Mouse (Mus musculus): Measurements from ENCODE around the gene Fam243.

DNA sequence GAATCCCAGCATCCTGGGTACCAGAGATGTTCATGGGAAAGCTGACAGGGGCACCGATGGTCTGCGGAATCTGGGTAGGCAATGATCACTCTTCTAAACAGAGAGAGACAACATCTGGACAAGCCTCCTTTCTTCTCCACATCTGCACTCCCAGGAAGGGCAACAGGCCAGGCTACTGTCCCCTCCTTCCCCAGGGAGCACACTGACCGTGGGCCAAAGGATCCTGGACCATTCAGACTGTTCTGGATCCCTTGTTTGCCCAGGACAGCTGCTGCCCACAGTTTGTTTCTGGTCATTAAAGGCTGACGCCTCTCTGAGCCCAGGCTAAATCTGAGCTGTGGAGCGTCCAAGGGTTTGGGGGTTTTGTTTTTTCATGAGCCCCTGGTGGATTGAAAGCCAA is 38.6 kb downstream of the Fam243 start:
- TF ChIP-seq CTCF (IDR thresholded peaks at IDR 0.05; ENCODE audit: extremely low read depth, insufficient read length, insufficient replicate concordance, low read depth, low read length) = no peak
- no peak for TF ChIP-seq POLR2A (IDR thresholded peaks at IDR 0.05; ENCODE audit: low read depth, low read length)
